Mouse (Mus musculus) E14TG2a.4 (cell line): ENCODE measurements around the gene Kirrel3.

Experiments used
- H3K27me3 ChIP-seq: 2 replicates; pipeline ENCODE4 v1.6.1; 2014; ENCODE audit warnings: low read length, control low read depth; ENCODE audit not compliant: insufficient read depth
- H3K36me3 ChIP-seq: 2 replicates; pipeline ENCODE4 v1.6.1; 2014; ENCODE audit warnings: low read length, control low read depth; ENCODE audit not compliant: insufficient read depth
- H3K4me1 ChIP-seq: replicated peaks from 2 replicates; pipeline ENCODE4 v1.6.1; 2014; ENCODE audit warnings: low read depth, low read length, control low read depth
- H3K4me3 ChIP-seq: replicated peaks from 2 replicates; pipeline ENCODE4 v1.5.1; 2014; ENCODE audit warnings: mild to moderate bottlenecking, low read length
- H3K9me3 ChIP-seq: 2 replicates; pipeline ENCODE4 v1.6.1; 2014; ENCODE audit warnings: low read length, control low read depth
- CTCF ChIP-seq: conservative IDR thresholded peaks from 2 replicates; pipeline ENCODE4 v1.5.1; 2014; ENCODE audit warnings: low read length
- NANOG ChIP-seq: IDR thresholded peaks from 2 replicates; pipeline ENCODE4 v1.6.1; 2014; ENCODE audit warnings: borderline replicate concordance, low read length, mixed read lengths
- POU5F1 ChIP-seq: IDR thresholded peaks from 2 replicates; pipeline ENCODE4 v1.6.1; 2014; ENCODE audit warnings: low read length, borderline replicate concordance

Gene Kirrel3

DNA sequence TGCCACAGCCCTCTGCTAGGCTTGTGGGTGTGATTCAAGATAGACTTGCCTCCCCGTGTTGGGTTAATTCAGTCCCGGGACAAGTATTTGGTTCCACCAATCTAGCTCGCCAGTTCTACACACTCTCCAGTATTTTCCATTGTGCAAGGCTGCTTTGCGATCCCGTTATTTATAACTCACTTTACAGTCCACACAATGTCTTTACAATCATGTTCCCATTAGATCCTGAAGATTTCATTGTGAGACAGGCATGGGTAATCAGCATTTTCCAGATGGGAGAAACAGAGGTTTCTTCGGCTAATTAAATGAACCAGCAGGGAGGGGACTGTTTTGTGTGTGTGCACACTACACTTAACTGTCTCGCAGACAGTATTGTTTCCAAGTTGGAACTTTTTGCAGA lies 557.9 kb downstream of the Kirrel3 start:
- Histone ChIP-seq H3K36me3 (peaks cover 14% of the 10 kb centered on the region), H3K4me1 (peaks cover 74% of the 10 kb centered on the region), H3K9me3 (peaks cover 4% of the 10 kb centered on the region; the same call in 1 of the 2 replicates), H3K27me3 (no peaks in the 10 kb centered on the region), H3K4me3 (no peak overlapping the region)
- TF ChIP-seq NANOG (no peak), CTCF (no peak), POU5F1 (no peak)

DNA sequence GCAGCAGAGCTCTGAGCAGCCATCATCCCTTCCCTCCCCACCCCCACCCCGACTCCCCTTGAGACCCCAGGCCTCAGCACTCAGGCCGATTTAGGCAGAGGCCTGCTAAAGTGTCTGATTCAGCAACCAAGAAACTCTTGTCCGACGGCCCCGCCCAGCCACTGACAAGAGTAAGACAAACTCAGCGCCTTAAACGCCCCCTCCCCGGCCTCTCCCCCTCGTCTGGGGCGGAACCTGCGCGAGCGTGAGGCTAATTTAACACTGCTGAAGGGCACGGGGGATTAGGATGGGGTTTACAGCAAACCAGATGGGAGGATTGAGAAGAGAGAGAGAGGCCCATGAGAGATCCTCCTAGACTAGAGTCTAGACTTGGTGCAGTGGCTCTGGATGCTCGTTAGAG lies 558.8 kb downstream of the Kirrel3 start:
- Histone ChIP-seq H3K27me3 (no peaks in the 10 kb centered on the region), H3K4me3 (peak overlapping the region; percentile 39), H3K9me3 (peaks cover under 1% of the 10 kb centered on the region; the same call in 1 of the 2 replicates), H3K36me3 (peaks cover 14% of the 10 kb centered on the region), H3K4me1 (peaks cover 66% of the 10 kb centered on the region)
- TF ChIP-seq CTCF (no peak), POU5F1 (no peak), NANOG (no peak)

DNA sequence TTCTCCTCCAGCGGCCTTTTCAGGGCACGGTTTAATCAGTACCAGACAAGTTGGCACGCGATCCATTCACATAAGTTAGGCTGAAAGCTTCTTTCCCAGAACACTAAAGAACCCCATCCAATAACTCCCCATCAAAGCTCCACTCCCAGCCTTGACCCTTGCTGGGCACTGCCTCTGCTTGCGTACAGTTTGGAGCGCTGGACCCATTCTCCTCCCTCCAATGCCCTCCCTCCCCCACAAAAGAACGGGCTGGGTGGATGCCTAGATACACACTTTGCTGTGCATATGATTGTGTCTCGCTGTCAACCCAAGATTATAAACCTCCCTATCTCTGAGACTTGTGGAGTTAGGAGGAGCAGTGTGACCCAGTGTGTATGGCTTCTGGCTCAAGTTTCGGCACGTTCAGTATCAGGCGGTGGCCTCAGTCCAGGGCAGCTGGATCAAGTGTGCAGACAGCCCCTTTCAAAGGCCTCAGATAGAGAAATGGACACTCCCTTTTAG lies 559.4 kb downstream of the Kirrel3 start:
- 0 out of 2 replicates have a peak overlapping the region, but pooled peaks have one; percentile 14 for H3K4me3 ChIP-seq
- peaks cover 14% of the 10 kb centered on the region for H3K36me3 ChIP-seq
- H3K9me3 ChIP-seq, result no peaks in the 10 kb centered on the region
- TF ChIP-seq NANOG (no peak), CTCF (no peak), POU5F1 (no peak)
- H3K4me1 ChIP-seq, result peaks cover 62% of the 10 kb centered on the region
- H3K27me3 ChIP-seq, result no peaks in the 10 kb centered on the region

DNA sequence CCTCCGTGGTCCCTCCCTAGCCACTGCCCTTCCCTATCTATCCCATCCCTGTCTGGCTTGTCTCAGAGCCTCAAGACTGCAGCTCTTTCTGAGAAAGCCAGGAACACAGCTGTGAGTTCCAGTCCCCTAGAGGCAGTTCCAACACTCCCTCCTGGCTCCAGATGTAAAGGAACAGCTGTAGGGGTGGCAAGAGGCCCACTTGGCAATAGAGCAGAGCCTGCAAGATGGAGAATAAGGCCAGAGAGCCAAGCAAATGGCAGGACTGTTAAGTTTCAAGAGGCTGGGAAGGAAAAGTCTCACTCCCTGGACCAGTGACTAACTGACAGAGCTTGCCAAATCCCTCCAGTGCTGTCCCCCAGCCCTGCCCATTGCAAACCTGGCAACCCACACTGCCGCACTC lies 560.1 kb downstream of the Kirrel3 start:
- H3K9me3 ChIP-seq, result no peaks in the 10 kb centered on the region
- TF ChIP-seq NANOG (no peak), POU5F1 (no peak), CTCF (no peak)
- H3K27me3 ChIP-seq, result no peaks in the 10 kb centered on the region
- H3K36me3 ChIP-seq, result peaks cover 20% of the 10 kb centered on the region
- H3K4me3 ChIP-seq, result no peak overlapping the region
- H3K4me1 ChIP-seq, result peaks cover 56% of the 10 kb centered on the region

DNA sequence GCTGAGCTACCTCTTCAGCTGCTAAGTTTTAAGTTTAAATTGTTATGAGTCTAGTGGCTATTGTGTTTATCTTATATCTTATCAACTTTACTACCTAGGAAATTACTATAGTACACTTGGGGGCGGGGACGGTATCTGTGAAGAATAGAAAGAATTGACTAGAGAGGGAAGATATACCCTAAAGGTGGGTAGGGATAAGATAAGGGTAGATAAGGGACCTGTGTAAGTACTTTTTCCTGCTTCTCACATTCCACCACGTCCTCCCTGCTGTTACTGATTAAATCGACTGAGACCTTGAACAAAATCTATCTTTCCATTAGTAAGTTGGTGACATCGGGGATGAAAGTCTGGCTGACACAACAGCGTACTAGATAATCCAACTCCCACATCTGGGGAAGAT lies 562.8 kb downstream of the Kirrel3 start:
- Histone ChIP-seq H3K27me3 (no peaks in the 10 kb centered on the region), H3K9me3 (no peaks in the 10 kb centered on the region), H3K4me3 (no peak overlapping the region), H3K36me3 (peaks cover 45% of the 10 kb centered on the region), H3K4me1 (peaks cover 33% of the 10 kb centered on the region)
- TF ChIP-seq CTCF, result no peak
- no peak for TF ChIP-seq POU5F1
- TF ChIP-seq NANOG, result no peak

DNA sequence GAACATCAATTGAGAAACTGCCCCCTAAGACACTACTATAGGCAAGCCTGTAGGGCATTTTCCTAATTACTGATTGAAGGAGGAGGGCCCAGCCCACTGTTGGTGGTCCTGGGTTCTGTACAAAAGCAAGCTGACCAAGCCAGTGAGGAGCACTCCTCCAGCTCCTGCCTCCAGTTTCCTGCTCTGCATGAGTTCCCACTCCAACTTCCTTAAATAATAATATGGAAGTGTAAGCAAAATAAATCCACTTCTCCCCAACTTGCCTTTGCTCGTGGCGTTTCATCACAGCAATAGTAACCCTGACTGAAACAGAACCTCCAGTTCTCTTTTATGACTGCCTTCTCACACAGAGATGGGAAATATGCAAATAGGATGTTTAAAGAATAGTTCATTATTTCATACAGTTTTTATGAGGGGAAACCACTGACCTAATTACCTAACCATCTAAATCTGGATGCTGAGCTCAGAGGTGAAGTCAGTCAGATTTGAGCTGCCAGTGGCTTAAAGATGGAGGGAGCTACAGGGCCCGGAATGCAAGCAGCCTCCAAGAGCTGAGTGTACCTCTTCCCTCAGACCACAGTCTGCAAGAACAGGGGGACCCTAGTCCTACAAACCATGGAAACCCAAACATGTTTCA lies 564.3 kb downstream of the Kirrel3 start:
- TF ChIP-seq NANOG, result no peak
- TF ChIP-seq CTCF, result no peak
- no peak for TF ChIP-seq POU5F1
- H3K27me3 ChIP-seq, result no peaks in the 10 kb centered on the region
- no peaks in the 10 kb centered on the region for H3K9me3 ChIP-seq
- H3K4me1 ChIP-seq, result peaks cover 18% of the 10 kb centered on the region
- H3K4me3 ChIP-seq, result no peak overlapping the region
- peaks cover 49% of the 10 kb centered on the region for H3K36me3 ChIP-seq

DNA sequence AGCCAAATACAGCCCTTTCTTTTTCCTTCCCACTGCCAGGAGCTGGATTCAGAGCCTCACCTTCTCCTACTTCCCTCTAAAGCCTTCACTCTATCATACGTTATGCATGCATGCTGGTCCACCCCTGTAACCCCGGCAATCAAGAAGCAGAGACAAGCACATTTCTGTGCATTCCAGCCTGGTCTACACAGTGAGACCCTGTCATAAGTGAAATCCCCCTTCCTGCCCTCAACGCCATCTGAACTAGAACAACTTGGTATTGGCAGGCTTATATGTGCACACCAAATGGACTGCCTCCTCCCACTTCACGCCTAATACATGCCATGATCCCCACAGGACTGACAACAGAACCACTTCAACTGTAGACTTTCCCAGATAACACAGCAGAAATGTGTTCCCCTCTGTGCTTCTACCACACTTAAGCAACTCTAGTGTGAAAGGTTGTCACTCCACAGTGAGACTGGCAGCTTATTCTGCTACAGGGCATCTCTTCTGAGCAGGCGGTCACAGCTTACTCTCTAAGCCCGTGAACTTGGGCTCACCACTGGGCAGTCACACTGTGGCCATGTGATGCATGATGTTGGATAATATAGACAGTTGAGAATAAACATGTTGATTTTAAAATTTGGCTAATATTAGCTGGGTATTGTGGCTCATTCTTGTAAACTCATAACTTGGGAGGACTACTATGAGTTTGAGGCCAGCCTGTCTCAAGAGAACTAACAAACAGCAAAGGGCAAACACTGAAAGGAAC lies 565.2 kb downstream of the Kirrel3 start:
- no peaks in the 10 kb centered on the region for H3K27me3 ChIP-seq
- no peaks in the 10 kb centered on the region for H3K9me3 ChIP-seq
- peaks cover 9% of the 10 kb centered on the region for H3K4me1 ChIP-seq
- peaks cover 49% of the 10 kb centered on the region for H3K36me3 ChIP-seq
- TF ChIP-seq NANOG, result no peak
- TF ChIP-seq CTCF, result no peak
- TF ChIP-seq POU5F1, result no peak
- no peak overlapping the region for H3K4me3 ChIP-seq

DNA sequence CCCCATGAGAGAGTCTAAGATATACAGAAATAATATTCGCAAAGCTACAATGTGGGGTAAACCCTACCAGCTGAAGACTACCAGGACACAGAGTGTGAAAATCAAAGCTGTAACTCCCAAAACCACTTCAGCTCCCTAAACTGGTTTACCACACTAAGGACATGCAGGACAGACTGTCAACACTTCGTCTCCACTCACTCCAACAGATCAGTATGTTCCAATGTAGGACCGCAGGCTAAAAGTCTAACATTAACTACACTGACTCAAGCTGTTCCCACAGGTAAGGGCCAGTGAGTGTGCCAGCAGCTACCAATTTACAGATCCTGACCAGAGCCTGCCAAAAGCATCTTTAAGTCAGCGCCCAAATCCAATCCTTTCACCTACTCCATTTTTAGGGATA lies 566.0 kb downstream of the Kirrel3 start:
- Histone ChIP-seq H3K9me3 (no peaks in the 10 kb centered on the region), H3K36me3 (peaks cover 49% of the 10 kb centered on the region), H3K4me3 (no peak overlapping the region), H3K27me3 (no peaks in the 10 kb centered on the region), H3K4me1 (peaks cover under 1% of the 10 kb centered on the region; the same call in 1 of the 2 replicates)
- TF ChIP-seq POU5F1 (no peak), CTCF (no peak), NANOG (no peak)
